In the genomic region with DNA sequence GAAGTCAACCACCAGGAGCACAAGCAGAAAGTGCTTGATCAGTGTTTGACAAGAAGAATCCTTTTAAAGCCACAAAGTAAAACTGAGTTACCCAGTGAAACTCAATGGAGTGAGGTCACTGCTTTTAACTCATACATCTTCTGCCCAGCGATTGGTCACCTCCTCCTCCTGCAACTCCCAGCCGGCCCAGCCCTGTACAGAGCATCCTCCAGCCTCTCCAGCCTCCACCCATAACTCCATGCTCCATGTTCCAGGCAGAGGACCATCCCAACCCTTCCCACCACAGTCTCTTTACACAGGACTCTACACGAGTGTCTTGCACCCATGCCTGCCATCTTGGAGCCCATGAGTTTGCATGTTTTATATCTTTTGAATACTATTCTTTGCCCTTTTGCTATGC, we compare ENCODE assay signal across 30 mouse cellular contexts. TPM values are rescaled to one million over a fixed set of nuclear protein-coding genes. Genes with fewer than 3 reads are reported as not detected.
"Had no signal": no experiment of that assay in that cellular context is flagged by ENCODE, and none has a peak within 500 bp of the region (broad histone marks: within the 10 kb centered on the region; RNA-seq: fewer than 3 reads in every experiment).

No protein-coding gene starts in this region.

- H3K27me3 ChIP-seq: limb, embryonic 12.5 days; limb, embryonic 15.5 days; liver, embryonic 13.5 days; liver, embryonic 15.5 days; midbrain, embryonic 12.5 days; midbrain, embryonic 13.5 days; midbrain, embryonic 15.5 days; neural tube, embryonic 12.5 days had no signal

- H3K4me3 ChIP-seq: limb, embryonic 10.5 days; limb, embryonic 12.5 days; limb, embryonic 13.5 days; limb, embryonic 15.5 days; liver, embryonic 12.5 days; liver, embryonic 13.5 days; liver, embryonic 15.5 days; megakaryocyte, embryonic 14.5 days; midbrain, embryonic 10.5 days; midbrain, embryonic 12.5 days; midbrain, embryonic 13.5 days; midbrain, embryonic 15.5 days; myocyte; neural tube, embryonic 12.5 days had no signal

- H3K9ac ChIP-seq: limb, embryonic 12.5 days; limb, embryonic 13.5 days; limb, embryonic 15.5 days; liver, embryonic 12.5 days; liver, embryonic 13.5 days; liver, embryonic 14.5 days; liver, embryonic 15.5 days; liver, postnatal 0 days; lung, embryonic 14.5 days; midbrain, embryonic 12.5 days; midbrain, embryonic 13.5 days; midbrain, embryonic 15.5 days; neural tube, embryonic 12.5 days had no signal

- DNase-seq: left cerebral cortex, postnatal 4 days; liver; liver, embryonic 13.5 days; liver, postnatal 0 days; lung, adult 18-20 months; lung, adult 2 months; lung, embryonic 14.5 days; lung, postnatal 10 days; lung, postnatal 14 days; lung, postnatal 4 days; midbrain, embryonic 14.5 days had no signal

- ATAC-seq: liver, embryonic 12.5 days; liver, postnatal 0 days; lung, postnatal 0 days; midbrain, embryonic 13.5 days; midbrain, embryonic 15.5 days; midbrain, embryonic 16.5 days had no signal

- H3K9me3 ChIP-seq: limb, embryonic 10.5 days; limb, embryonic 12.5 days; limb, embryonic 13.5 days; limb, embryonic 15.5 days; liver, embryonic 12.5 days; liver, embryonic 13.5 days; liver, embryonic 15.5 days; megakaryocyte, embryonic 14.5 days; midbrain, embryonic 10.5 days; midbrain, embryonic 12.5 days; midbrain, embryonic 13.5 days; midbrain, embryonic 15.5 days; neural tube, embryonic 12.5 days had no signal

- H3K4me1 ChIP-seq: liver, embryonic 13.5 days; liver, embryonic 15.5 days; megakaryocyte, embryonic 14.5 days had no signal

- H3K4me2 ChIP-seq: limb, embryonic 12.5 days; limb, embryonic 13.5 days; limb, embryonic 15.5 days; liver, embryonic 11.5 days; liver, embryonic 12.5 days; liver, embryonic 13.5 days; liver, embryonic 15.5 days; lung, embryonic 14.5 days; midbrain, embryonic 11.5 days; midbrain, embryonic 12.5 days; midbrain, embryonic 13.5 days; midbrain, embryonic 15.5 days; neural tube, embryonic 12.5 days had no signal

- H3K27ac ChIP-seq: limb, embryonic 10.5 days; limb, embryonic 12.5 days; limb, embryonic 13.5 days; limb, embryonic 15.5 days; liver, embryonic 12.5 days; liver, embryonic 13.5 days; liver, embryonic 14.5 days; liver, embryonic 15.5 days; macrophage; midbrain, embryonic 10.5 days; midbrain, embryonic 12.5 days; midbrain, embryonic 13.5 days; midbrain, embryonic 15.5 days; neural tube, embryonic 12.5 days had no signal

- H3K36me3 ChIP-seq: limb, embryonic 10.5 days; limb, embryonic 12.5 days; limb, embryonic 13.5 days; limb, embryonic 15.5 days; liver, embryonic 12.5 days; liver, embryonic 13.5 days; liver, embryonic 15.5 days; midbrain, embryonic 10.5 days; midbrain, embryonic 12.5 days; midbrain, embryonic 13.5 days; midbrain, embryonic 15.5 days; neural tube, embryonic 12.5 days had no signal

RNA-seq across cellular contexts. Expression of gene Ttc30a2, which starts 36.7 kb away (rescaled TPM):
- polyA plus RNA-seq: liver, embryonic 12.5 days; macrophage had no signal
